Mouse (Mus musculus) activated CD4-positive, CD25-positive, alpha-beta regulatory T cell, adult 4 months (primary cell): ENCODE data around the gene Sh2d7. TPM values are rescaled to one million over a fixed set of nuclear protein-coding genes. Genes with fewer than 3 reads are reported as not detected.
A peak's percentile ranks its signal among the peaks of the same experiment; 100 is the strongest.
"Not testable (repeated sequence)": the region's sequence is repeated elsewhere in the genome, so short reads cannot be mapped to it uniquely, and the experiment has no call there.

Source experiments
- ATAC-seq: one replicate; pipeline ENCODE4 v1.8.0; 2017
- polyA plus RNA-seq, 2 experiments: library from polyadenylated mRNA; unstranded; fragments of 100-300 nt; shearing (Covaris generic); gene quantifications; one replicate each; pipeline ENCODE4 v1.2.1; 2017

Gene Sh2d7
- polyA plus RNA-seq, 2 experiments from 2014 or later, result not detected

DNA sequence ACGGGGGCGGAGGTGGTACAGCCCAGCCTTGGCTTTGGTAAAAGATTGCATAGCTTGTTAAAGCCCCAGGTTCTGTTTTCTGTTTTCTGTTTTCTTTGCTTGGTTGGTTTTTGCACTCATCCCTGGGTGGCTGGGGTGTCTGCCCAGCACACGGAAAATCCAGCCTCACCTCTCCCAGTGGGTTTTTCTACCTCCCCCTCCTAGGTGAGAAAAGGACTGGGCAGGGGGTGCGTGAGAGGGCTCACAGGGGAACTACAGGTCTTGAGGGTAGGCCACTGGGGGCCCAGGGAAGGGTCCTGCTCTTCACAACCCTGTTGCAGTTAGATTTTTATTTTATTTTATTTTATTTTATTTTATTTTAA, 6.2 kb downstream of the Sh2d7 start:
- no peak for ATAC-seq

DNA sequence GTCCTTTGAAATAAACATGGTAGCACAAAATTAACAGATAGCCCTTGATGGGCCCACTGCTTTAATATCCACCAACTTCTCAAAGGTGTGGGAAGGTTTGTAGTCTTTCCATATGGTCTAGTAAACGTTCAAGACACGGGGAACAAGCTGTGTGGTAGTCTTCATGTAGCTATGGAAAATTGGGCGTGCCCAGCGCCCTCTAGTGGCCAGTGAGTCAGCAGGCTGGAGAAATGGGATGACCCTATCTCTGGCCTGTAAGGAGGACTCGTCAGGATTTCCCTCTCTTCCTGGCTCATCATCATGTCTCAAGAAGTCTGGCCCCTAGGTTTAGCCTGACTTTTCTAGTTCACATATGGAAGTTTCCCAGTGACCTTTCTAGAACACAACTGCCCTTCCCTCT, 8.8 kb downstream of the Sh2d7 start:
- no peak for ATAC-seq

DNA sequence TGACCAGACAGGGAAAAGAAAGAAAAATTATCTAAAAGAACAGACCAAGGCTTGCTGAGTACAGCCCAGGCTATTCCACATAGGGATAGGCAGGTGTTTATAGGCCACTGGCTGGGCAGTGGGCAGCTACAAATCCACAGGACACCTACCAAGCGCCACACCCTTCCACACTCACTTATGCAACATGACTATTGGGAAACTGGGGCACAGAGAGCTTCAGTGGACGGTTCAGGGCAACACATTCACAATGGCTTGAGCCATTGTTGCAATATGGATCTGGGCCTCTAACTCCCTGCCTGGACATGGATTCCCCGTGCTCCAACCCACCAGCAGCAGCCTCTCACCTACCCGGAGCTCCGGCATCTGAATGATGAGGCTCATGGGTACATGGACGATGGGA, 10.6 kb downstream of the Sh2d7 start:
- ATAC-seq, result no peak

DNA sequence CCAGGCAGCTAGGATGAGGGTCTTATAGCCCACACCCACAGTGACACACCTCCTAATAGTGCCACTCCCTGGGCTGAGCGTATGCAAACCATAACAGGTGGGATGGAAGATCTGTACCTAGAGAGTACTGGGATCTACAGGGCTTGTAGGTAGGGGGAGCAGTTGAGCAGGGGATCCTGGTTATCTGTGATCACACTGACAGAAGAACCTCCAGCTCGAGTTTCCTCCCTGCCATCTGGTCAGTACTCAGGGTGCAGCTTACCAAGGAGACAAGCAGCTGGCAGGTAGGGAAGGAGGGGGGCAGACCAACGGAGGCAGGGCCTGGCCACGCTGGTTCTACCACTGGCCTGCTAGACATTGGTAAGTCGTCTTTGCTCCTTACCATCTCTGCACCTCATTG, 13.6 kb downstream of the Sh2d7 start:
- ATAC-seq, result no peak

DNA sequence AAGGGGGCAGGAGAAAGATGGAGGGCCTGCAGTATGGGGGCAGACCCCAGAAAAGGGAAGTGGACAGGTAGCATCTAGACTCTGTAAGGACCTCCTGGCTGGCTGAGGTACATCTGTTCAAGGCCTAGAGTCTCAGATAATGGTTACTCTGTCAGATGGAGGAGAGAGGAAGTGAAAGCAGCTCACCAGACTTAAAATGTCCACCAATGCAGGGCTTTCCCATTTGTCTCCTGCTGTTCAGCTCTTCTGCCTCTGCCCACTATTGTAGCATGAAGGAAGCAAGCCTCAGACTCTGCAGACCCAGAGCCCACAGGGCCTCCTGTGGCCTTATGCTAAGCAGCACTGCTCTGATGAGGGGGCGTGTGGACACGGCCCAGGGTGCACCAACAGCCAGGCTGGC, 16.3 kb downstream of the Sh2d7 start:
- ATAC-seq, result no peak

DNA sequence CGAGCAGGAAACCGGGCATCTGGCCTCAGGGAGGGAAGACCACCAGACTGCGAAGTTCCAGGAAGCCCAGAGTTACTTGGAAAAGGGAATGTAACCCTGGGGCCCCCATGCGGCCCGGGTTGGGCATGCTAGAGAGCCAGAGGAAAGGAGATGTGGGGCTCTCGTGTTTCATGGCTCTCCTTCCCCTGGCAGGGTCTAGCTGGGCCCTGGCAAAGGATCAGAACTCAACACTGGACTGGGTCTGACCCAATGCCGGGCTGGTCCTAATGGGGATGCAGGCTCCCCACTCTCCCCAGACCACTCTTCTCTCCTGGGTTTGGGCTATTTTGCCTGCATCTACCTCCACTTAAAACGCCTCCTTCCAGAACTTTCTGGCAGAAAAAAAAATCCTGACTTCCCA, 19.9 kb downstream of the Sh2d7 start:
- no peak for ATAC-seq

DNA sequence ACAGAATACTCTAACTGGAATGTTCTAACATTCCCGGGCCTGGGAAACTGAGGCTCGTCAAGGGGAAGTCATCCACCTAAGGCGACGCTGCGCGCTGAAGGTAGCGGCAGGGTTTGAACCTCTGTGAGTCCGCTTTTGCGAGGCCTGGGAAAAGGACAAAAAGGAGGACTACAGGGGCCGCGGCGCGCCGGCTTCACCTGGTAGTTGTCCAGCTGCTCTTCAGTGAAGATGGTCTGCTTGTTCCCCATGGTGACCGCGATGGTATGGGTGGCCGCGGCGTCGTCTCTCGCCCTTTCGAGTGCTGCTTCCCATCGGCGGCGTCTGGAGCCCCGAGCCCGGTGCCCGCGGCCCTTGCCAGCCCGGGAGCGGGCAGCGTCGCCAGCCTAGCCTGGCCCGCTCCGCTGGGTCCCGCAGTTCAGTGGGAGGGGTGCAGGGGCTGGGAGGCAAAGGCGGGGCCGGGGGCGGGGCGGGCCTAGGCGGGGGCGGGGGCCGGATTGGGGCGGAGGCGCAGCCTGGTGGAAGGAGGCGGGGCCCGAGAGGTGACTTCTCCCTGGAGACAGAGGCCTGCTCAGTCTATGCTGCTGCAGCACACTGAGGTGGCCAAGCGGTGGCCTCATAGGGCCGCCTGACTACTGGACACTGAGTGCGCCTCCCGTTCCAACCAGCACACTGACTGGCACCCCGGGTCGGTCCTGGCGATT, 21.1 kb downstream of the Sh2d7 start, which contains the start of gene Cib2:
Cib2 (minus strand) TSS at position 448 of the 701 bp plus-strand sequence.
- peak; percentile 75 for ATAC-seq

DNA sequence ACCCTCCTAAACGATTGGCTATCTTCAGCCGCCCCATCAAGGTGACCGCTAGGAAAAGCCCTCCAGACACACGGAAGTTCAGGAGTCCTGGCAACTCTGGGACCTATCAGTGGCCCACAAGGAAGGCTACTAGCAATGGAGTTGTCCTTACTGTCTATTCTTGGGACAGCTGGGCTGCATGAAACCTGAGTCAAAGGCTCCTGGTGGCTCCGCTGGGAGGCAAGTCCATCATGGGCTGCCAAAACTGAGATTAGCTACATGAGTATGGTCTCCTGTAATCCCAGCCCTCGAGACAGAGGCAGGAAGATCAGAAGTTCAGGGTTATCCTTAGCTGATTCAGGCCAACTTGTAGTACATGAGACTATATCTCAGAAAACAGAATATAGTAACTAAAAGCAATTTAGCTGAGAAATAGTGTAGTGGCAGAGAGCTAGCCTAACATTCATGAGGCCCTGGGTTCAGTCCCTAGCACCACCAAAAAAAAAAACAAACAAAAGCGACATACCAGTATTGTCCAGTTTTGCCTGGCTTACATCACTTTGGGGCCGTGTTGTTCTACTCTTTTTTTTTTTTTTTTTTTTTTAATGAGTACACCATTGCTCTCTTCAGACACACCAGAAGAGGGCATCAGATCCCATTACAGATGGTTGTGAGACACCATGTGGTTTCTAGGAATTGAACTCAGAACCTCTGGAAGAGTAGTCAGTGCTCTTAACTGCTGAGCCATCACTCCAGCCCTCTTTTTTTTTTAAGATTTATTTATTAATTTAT, 22.2 kb downstream of the Sh2d7 start:
- ATAC-seq, result no peak

DNA sequence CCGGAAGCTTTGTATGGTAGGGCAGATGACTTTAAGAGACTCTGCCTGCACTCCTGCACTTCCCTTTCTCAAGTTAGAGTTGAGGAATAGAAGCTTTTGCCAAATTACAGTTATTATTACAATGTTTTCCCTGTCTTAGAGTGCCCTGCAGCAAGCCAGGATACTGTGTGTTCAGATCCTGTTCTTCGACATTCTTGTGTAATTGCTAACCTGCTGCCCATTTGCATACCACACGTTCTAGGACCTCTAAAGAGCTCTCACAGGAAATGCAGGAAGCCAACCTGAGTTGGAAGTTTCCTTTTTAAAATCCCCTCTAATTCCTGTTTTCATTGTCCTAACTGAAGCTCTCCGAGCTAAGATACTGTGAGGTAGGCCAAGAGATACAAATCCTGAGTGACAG, 28.2 kb downstream of the Sh2d7 start:
- no peak for ATAC-seq

DNA sequence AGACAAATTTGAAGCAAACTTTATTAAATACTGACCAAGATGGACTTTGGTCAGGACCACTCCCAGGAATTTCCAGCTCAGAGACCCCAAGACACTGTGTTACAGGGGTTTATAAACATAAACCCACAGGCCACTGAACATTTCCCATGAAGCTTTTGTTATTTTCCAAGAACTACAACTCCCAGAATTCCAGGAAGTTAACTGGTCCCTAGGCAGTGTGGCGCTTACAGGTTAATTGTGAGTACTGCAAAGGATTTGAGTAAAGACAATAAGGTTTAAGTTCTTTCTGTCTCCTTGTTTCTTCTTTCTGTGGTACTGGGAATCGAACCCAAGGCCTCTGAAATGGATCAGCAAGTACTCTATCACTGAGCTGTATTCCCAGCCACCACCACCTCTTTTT, 29.9 kb downstream of the Sh2d7 start:
- ATAC-seq, result no peak

DNA sequence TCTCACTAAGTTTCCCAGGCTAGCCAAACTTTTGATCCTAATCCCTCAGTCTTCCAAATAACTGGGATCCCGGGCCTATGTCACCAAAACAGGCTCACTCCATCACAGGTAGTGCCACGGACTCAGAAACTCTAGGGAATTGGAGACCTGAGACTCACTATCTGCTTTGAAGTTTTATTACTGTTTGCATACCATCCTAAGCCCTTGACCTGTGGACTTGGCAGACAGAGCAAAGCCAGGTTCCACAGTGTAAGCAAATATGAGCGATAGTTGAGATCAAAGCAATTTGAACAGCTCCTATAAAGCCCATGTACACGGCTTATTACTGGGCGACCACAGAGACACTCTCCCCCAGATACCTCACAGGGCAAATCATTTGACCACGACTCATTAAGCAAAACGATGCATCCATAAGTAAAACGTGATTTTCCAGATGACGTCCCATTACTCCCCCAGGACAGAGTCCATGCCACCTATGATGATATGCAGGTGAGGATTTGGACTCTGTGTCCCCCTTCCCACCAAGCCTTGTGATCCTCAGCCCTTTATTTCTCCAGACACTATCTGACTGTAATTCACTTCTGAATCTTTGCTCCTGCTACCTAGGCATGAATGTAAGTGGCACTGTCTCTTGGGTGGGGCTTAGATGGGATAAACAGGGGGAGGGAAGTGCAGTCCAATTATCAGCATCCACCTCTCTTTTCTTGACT, 32.5 kb downstream of the Sh2d7 start:
- no peak for ATAC-seq

DNA sequence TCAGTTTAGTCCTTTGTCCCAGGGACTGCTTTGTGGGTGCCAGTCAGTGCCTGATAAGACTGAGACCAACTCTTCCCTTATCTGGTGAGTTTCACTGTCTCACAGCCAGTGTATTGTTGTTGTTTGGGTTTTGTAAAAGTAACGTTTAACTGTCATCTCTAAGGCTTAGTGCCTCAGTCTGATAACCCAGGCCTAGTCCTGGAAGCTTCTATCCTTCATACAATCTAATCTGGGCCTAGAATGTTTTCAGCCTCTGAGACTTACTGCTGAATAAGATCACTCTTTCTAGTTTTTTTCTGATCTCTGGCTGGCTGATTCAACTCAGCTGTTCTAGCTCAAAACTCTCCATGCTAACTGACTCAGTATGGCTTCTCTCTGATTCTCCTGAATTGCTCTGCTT, 44.9 kb downstream of the Sh2d7 start:
- no peak for ATAC-seq

DNA sequence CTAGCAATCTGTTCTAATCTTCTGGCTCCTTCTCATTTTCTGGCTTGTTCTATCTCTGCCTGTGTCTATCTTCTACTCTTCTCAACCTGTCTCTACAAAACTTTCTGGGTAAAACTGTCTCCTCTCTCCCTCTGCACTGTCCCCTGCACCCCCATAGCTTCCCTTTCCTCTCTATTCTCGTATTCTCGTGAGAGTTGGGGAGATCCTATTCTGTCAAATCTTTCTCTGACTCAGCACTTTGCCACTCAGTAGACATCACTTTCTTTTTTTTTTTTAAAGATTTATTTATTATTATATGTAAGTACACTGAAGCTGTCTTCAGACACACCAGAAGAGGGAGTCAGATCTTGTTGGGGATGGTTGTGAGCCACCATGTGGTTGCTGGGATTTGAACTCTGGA, 45.3 kb downstream of the Sh2d7 start:
- ATAC-seq, result not testable (repeated sequence)

DNA sequence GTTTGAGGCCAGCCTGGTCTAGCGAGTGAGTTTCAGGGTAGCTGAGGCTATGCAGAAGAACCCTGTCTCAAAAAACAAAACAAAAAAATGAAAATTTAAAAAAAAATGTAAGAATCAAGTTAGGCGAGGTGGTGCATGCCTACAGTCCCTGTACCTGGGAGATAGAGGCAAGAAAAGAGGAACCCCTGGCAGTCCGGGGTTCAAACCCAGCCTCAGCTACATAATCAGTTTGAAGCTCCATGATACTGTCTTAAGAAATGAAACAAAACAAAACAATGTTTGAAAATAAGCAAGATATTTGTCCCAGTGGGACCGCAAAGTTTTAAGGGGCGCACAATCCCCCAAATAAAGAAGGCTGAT, 47.0 kb downstream of the Sh2d7 start:
- ATAC-seq, result peak; percentile 5

DNA sequence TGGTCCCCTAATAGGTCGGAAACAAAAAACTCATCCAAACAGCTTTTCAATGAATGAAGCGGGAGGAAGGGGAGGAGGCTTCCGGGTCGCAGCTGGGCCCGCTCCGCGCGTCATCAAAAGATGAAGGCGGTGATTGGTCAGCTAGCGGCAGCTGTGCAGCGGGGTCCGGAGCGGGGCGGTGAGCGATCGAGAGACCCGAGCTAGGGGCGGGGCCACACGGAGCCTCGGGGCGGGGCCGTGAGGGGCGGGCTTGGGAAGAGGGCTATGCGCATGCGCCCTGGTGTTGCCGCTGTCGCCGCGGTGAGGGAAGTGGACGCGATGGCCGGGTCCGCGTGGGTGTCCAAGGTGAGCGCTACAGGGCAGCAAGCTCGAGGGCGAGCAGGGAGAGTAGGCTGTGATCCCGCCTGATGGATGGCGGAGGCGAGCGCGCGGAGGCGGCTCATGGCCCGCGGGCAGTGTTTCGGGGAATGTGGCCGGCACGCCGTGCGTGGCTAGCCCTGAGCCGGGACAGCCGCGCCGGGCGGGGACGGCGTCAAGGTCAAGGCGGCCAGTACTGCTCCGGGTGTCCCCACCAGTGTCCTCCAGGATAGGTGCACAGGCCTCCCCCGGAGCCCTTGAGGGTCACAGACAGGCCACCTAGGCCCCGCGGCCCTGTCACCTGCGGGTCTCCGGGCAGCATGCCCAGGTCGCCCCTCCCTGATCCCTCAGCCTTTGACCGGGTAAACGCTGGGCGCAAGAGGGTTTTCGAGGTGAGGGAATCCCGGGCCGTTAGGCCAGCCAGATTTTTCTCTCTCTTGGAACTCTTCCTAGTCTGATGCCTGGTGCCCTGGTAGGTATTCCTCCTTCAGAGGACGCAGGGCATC, 47.6 kb downstream of the Sh2d7 start, which contains the start of gene Idh3a:
Idh3a (plus strand) TSS at position 136 of the 863 bp plus-strand sequence.
- peak; percentile 98 for ATAC-seq

DNA sequence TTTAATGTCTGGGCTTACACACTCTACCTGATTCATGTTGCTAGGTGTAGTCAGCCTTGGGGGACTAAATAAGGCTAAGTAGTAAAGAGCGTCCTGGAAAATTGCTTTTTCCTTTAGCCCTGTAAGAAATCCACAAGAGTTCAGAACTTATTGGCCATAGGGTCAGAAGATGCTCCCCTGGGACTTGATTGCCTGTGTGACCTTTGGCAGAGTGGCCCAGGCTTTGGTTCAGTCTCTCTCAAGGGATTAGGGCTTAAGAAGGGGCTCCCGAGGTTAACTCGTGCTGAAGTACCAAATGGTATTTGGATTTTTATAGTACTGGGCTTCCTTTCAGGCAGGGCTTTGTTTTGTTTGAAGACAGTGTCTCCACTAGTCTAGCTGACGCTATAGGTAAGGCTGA, 49.1 kb downstream of the Sh2d7 start:
- ATAC-seq, result no peak

DNA sequence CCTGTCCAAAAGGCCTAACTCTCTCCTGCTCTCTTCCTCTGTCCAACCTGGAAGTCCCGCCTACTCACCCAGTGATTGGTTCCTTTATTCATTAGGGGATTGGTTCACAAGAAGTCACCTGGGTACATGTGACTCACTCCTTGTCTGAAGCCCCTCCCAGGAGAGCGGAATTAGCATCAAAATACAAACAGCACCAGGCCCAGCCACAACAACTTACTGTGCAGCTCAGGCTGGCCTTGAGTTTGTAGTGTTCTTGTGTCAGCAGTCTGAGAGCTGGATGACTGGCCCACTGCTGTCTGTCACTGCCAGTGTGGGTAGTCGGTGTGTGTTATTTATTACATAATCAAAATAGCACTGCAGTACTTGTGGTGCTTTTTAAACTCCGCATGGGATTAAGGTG, 54.9 kb downstream of the Sh2d7 start:
- not testable (repeated sequence) for ATAC-seq

Other genes starting within 250 kb of the Sh2d7 start
- under 1 TPM in 1 of 2 experiments, not detected in 1; 0.83 TPM for gene Dmxl2, start 37.4 kb upstream of the Sh2d7 start, polyA plus RNA-seq
- 1 to 10 TPM; 1.1 to 2.1 TPM for gene Cib2, start 21.2 kb downstream of the Sh2d7 start, polyA plus RNA-seq
- 100 to 1,000 TPM; 155 to 163 TPM for gene Idh3a, start 47.4 kb downstream of the Sh2d7 start, polyA plus RNA-seq
- 10 to 100 TPM; 52.6 to 55.5 TPM for gene Acsbg1, start 122.9 kb downstream of the Sh2d7 start, polyA plus RNA-seq
- 1 to 10 TPM; 3.3 to 3.9 TPM for gene Dnaja4, start 159.9 kb downstream of the Sh2d7 start, polyA plus RNA-seq
- 100 to 1,000 TPM; 123 to 134 TPM for gene Wdr61, start 195.5 kb downstream of the Sh2d7 start, polyA plus RNA-seq
- not detected for gene Crabp1, start 225.8 kb downstream of the Sh2d7 start, polyA plus RNA-seq